Mouse (Mus musculus) liver, adult 2 months (tissue): Measurements from ENCODE around the gene Rasl10a.

Experiments
- CTCF ChIP-seq: fragments of 200-500 bp; IDR thresholded peaks from 2 replicates; pipeline ENCODE4 v1.5.1; 2011; ENCODE audit warnings: low read depth, low read length, control low read depth
- POLR2A ChIP-seq: fragments of 200-500 bp; IDR thresholded peaks from 2 replicates; pipeline ENCODE4 v1.6.1; 2011; ENCODE audit warnings: low read length, control low read depth; ENCODE audit not compliant: insufficient read depth; ENCODE audit errors: extremely low read depth

- TF ChIP-seq CTCF (no peak), POLR2A (no peak)
Measured at GRCm38 (mm10) chr11:5032706-5033105, 25.2 kb upstream of the Rasl10a start.
